Comparison of ENCODE assay signal across 27 mouse cellular contexts in genomic region chr11:24856991-24857390, GRCm38 (mm10).
"Had no signal": no experiment of that assay in that cellular context is flagged by ENCODE, and none has a peak within 500 bp of the region (broad histone marks: within the 10 kb centered on the region; RNA-seq: fewer than 3 reads in every experiment).

No protein-coding gene starts in this region.

- H3K36me3 ChIP-seq: heart, embryonic 10.5 days; heart, embryonic 12.5 days; hindbrain, embryonic 10.5 days; hindbrain, embryonic 12.5 days; intestine, embryonic 15.5 days; kidney, embryonic 15.5 days; limb, embryonic 13.5 days; limb, embryonic 15.5 days; liver, embryonic 12.5 days had no signal

- H3K27ac ChIP-seq: gastrocnemius, adult 2 months; heart, embryonic 10.5 days; hindbrain, embryonic 10.5 days; hindbrain, embryonic 12.5 days; hindbrain, embryonic 14.5 days; intestine, embryonic 15.5 days; kidney, embryonic 15.5 days; kidney, postnatal 0 days; limb, embryonic 13.5 days; limb, embryonic 15.5 days; liver, embryonic 12.5 days had no signal

- H3K4me2 ChIP-seq: heart, embryonic 12.5 days; hindbrain, embryonic 12.5 days; hindbrain, embryonic 14.5 days; intestine, embryonic 15.5 days; kidney, embryonic 15.5 days; limb, embryonic 13.5 days; limb, embryonic 15.5 days; liver, embryonic 12.5 days had no signal

- H3K9ac ChIP-seq: heart, embryonic 12.5 days; hindbrain, embryonic 12.5 days; hindbrain, embryonic 14.5 days; intestine, embryonic 15.5 days; kidney, embryonic 15.5 days; limb, embryonic 13.5 days; limb, embryonic 15.5 days; liver, embryonic 12.5 days had no signal

- DNase-seq: gastrocnemius, adult 2 months; gastrocnemius, postnatal 10 days; gastrocnemius, postnatal 25 days; heart, adult 18-20 months; heart, postnatal 10 days; heart, postnatal 4 days; kidney, adult 11 months; kidney, adult 2 months; kidney, adult 9 months; kidney, postnatal 14 days; kidney, postnatal 36 days; layer of hippocampus, adult 9-11 months; layer of hippocampus, postnatal 36 days; left cerebral cortex, postnatal 4 days had no signal

- H3K4me3 ChIP-seq: gastrocnemius, adult 2 months; heart, embryonic 10.5 days; heart, embryonic 12.5 days; hindbrain, embryonic 10.5 days; hindbrain, embryonic 12.5 days; intestine, embryonic 15.5 days; kidney, embryonic 15.5 days; limb, embryonic 13.5 days; limb, embryonic 15.5 days; liver, embryonic 12.5 days had no signal

- H3K27me3 ChIP-seq: heart, embryonic 12.5 days; hindbrain, embryonic 12.5 days; intestine, embryonic 15.5 days; kidney, embryonic 15.5 days; limb, embryonic 13.5 days; limb, embryonic 15.5 days; liver, embryonic 12.5 days had no signal

- ATAC-seq: hindbrain, embryonic 16.5 days; inflammation-experienced regulatory T-cells, adult 6 months; intestine, embryonic 15.5 days; liver, embryonic 12.5 days had no signal

- H3K4me1 ChIP-seq: heart, embryonic 10.5 days; heart, embryonic 12.5 days; hindbrain, embryonic 10.5 days; hindbrain, embryonic 12.5 days; intestine, embryonic 15.5 days; kidney, embryonic 15.5 days; limb, embryonic 13.5 days; limb, embryonic 15.5 days; liver, embryonic 12.5 days had no signal

- H3K9me3 ChIP-seq: heart, embryonic 10.5 days; heart, embryonic 12.5 days; hindbrain, embryonic 10.5 days; hindbrain, embryonic 12.5 days; intestine, embryonic 15.5 days; kidney, embryonic 15.5 days; limb, embryonic 13.5 days; limb, embryonic 15.5 days; liver, embryonic 12.5 days had no signal
